Mouse (Mus musculus) kidney, adult 10 weeks (tissue): ENCODE measurements around the gene Rprm. TPM values are rescaled to one million over a fixed set of nuclear protein-coding genes. Genes with fewer than 3 reads are reported as not detected.

ENCODE experiments used
- polyA plus RNA-seq: library from polyadenylated mRNA; stranded (reverse); fragments of 350-450 nt; fragmentation: Illumina TruSeq; extraction: RNeasy Lipid Tissue Mini Kit (QIAGEN cat#74804); gene quantifications from one replicate; pipeline ENCODE4 v1.2.3, GENCODE M21; 2014; ENCODE audit warnings: low read depth, low replicate concordance

Rprm gene
- polyA plus RNA-seq, result not detected

DNA sequence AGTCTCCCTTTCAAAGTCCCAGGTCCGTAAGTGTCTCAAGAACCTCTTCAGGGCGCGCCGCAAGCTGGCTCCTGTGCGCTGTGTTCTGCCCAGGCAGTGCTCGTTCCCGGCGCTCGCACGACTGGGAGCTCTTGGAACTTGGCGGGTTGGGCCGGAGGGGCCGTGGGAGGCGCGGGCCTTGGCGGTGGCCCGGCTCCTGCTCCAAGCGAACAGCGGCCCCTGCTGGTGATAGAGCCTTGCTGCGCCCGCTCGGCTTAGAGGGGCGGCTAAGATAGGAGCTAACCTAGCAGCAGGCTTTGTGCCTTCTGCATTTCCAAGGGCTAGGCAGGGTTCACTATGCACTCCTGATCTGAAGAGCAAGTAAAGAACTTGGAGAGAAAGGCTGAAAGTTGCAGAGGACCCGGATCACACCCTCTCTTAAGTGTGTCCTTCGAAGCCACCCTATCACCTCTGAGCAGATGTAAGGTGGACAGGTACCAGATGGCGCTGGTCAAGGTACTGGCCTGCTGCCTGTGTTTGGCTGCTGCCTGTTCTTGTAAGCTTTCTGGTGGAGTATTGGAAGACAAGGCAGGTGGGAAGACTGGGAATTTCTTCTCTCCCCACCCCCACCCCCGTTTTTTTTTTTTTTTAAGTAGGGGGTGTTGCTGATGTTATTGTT, at the start of gene Rprm:
Gene Rprm, minus strand, starts transcription at position 123 of the 658 bp plus-strand sequence.

